Mouse (Mus musculus) effector memory CD4-positive, alpha-beta T cell, adult 7 months (primary cell): ENCODE measurements around the gene Tmem179b. TPM values are rescaled to one million over a fixed set of nuclear protein-coding genes. Genes with fewer than 3 reads are reported as not detected.

Experiments used
- polyA plus RNA-seq: library from polyadenylated mRNA; unstranded; fragments of 100-300 nt; shearing (Covaris generic); gene quantifications from one replicate; pipeline ENCODE4 v1.2.1, GENCODE M21; 2017

The Tmem179b gene
- polyA plus RNA-seq, result 172 TPM

GRCm38 (mm10) chr19:8774086-8774835 lies at the start of gene Tmem179b:
Gene Tmem179b (minus strand): TSS chr19:8774467.

GRCm38 (mm10) chr19:8819596-8820423 lies 45.5 kb upstream of the Tmem179b start, which contains the start of gene Hnrnpul2:
Gene Hnrnpul2 (plus strand): TSS chr19:8820010.

GRCm38 (mm10) chr19:8818801-8819595 lies 44.7 kb upstream of the Tmem179b start, which contains the start of gene Ttc9c:
Gene Ttc9c (minus strand): TSS chr19:8819333.

GRCm38 (mm10) chr19:8802130-8802821 lies 28.0 kb upstream of the Tmem179b start, which contains the start of gene Zbtb3:
Gene Zbtb3 (plus strand): TSS chr19:8802555.

GRCm38 (mm10) chr19:8798264-8798946 lies 24.1 kb upstream of the Tmem179b start, which contains the start of gene Polr2g:
Gene Polr2g (minus strand): TSS chr19:8798577.

GRCm38 (mm10) chr19:8786008-8786781 lies 11.9 kb upstream of the Tmem179b start, which contains the start of gene Taf6l:
Gene Taf6l (minus strand): TSS chr19:8786417.

GRCm38 (mm10) chr19:8770567-8771270 lies 3.5 kb downstream of the Tmem179b start, which contains the start of gene Tmem223:
Gene Tmem223 (plus strand): TSS chr19:8770996.

GRCm38 (mm10) chr19:8756635-8757387 lies 17.5 kb downstream of the Tmem179b start, which contains the start of gene Nxf1:
Gene Nxf1 (plus strand): TSS chr19:8757073.

GRCm38 (mm10) chr19:8741243-8741869 lies 32.9 kb downstream of the Tmem179b start, which contains the start of gene Stx5a:
Gene Stx5a (plus strand): TSS chr19:8741413.

GRCm38 (mm10) chr19:8740603-8741002 lies 33.7 kb downstream of the Tmem179b start, which contains the start of gene 1700092M07Rik:
Gene 1700092M07Rik (plus strand): TSS chr19:8740718.

GRCm38 (mm10) chr19:8735389-8736159 lies 38.7 kb downstream of the Tmem179b start, which contains the start of gene Wdr74:
Gene Wdr74 (plus strand): TSS chr19:8735827.

GRCm38 (mm10) chr19:8722907-8723573 lies 51.2 kb downstream of the Tmem179b start, which contains the start of gene Slc3a2:
Gene Slc3a2 (minus strand): TSS chr19:8723369.

